Mouse (Mus musculus) 3134 (cell line): ENCODE results near the gene H2al1j.
"Not testable (repeated sequence)": the region's sequence is repeated elsewhere in the genome, so short reads cannot be mapped to it uniquely, and the experiment has no call there.

Experiments used
- DNase-seq: peaks from one replicate; pipeline ENCODE4 v3.0.0-alpha.2; 2011; ENCODE audit warnings: low spot score; ENCODE audit not compliant: insufficient read length; ENCODE audit errors: extremely low read depth

Gene H2al1j

DNA sequence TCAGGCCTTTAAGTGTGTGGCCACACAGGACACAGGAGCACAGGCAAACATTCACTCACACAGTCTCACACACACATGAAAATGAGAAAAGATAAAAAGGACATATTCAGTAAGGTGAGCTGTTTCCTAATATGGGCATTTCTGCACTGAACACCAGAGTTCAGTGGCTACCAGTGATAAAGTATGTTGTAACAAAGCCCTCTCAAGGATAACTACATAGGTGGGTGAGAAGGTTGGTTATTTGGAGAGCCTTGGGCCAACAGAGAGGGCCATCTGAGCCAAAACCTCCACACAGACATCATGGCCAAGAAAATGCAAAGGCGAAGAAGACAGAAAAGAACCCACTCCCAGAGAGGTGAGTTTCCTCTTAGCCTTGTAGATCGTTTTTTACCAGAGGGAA is at the start of gene H2al1j:
Gene H2al1j (plus strand): TSS at position 301 of the 400 bp plus-strand sequence.
- not testable (repeated sequence) for DNase-seq

- DNase-seq, result no peak
These were observed 46.9 kb upstream of the H2al1j start for GRCm38 (mm10) chrX:11280741-11281140.

DNA sequence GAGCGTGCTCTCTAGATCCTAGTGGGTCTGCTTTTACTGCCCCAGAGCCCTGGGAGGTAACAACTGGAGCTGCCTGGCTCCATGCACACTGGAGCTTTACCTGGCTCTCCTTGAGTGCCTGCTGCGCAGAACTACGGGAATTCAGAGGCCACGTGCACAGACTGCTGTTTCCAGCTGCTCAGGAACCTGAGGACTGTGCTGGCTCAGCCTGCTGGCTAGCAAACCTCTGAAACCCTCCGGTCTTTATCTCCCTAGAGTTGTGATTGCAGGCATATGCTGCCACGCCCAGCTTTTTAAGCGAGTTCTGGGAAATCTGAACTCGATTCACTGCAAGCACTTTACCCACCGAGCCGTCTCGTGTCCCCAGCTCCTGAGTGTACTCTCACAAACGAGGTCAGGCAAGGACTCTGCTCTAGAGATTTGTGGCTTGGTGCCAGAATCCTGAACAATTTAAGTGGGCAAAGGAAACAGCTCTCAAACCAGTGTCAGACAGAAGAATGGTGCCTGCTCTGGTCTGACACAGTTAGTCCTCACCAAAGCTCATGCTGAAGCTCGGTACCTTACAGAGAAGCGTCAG is 39.2 kb upstream of the H2al1j start:
- DNase-seq, result no peak

DNA sequence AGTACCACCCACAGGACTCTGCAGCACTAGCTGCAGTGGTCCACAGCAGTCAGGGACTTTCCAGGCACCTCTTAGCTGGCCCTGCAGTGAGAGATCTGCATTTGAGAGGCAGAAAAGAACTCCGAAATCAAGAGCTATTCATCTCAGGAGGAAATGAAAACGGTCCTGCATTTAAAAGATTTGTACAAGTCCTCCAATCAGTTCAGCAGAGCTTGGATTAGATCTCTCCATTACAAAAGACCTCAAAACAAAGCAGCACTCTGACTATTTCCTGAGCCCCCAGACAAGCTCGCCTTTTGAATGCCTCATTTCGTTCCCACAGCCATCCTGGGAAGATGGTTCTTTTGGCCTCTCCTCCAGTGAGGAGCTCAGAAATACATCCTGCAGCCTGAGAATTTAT is 38.4 kb upstream of the H2al1j start:
- no peak for DNase-seq

DNA sequence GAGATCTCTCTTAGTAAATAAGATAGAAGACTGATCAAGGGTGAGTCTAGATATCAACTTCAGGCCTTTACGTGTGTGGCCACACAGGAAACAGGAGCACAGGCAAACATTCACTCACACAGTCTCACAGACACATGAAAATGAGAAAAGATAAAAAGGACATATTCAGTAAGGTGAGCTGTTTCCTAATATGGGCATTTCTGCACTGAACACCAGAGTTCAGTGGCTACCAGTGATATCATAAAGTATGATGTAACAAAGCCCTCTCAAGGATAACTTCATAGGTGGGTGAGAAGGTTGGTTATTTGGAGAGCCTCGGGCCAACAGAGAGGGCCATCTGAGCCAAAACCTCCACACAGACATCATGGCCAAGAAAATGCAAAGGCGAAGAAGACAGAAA is 28.7 kb upstream of the H2al1j start, which contains the start of gene H2al1a:
Gene H2al1a (plus strand): TSS at position 301 of the 400 bp plus-strand sequence.
- not testable (repeated sequence) for DNase-seq

DNA sequence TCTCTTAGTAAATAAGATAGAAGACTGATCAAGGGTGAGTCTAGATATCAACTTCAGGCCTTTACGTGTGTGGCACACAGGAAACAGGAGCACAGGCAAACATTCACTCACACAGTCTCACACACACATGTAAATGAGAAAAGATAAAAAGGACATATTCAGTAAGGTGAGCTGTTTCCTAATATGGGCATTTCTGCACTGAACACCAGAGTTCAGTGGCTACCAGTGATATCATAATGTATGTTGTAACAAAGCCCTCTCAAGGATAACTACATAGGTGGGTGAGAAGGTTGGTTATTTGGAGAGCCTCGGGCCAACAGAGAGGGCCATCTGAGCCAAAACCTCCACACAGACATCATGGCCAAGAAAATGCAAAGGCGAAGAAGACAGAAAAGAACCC is 25.5 kb upstream of the H2al1j start, which contains the start of gene H2al1b:
Gene H2al1b (plus strand): TSS at position 301 of the 400 bp plus-strand sequence.
- not testable (repeated sequence) for DNase-seq

- not testable (repeated sequence) for DNase-seq
These were observed 22.3 kb upstream of the H2al1j start, which contains the start of gene H2al1c for GRCm38 (mm10) chrX:11305355-11305754. Gene H2al1c, plus strand, starts transcription at chrX:11305655.

DNA sequence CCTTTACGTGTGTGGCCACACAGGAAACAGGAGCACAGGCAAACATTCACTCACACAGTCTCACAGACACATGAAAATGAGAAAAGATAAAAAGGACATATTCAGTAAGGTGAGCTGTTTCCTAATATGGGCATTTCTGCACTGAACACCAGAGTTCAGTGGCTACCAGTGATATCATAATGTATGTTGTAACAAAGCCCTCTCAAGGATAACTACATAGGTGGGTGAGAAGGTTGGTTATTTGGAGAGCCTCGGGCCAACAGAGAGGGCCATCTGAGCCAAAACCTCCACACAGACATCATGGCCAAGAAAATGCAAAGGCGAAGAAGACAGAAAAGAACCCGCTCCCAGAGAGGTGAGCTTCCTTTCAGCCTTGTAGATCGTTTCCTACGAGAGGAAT is 19.1 kb upstream of the H2al1j start, which contains the start of gene H2al1d:
Gene H2al1d (plus strand): TSS at position 301 of the 400 bp plus-strand sequence.
- not testable (repeated sequence) for DNase-seq

GRCm38 (mm10) chrX:11311634-11312033 is 16.0 kb upstream of the H2al1j start, which contains the start of gene H2al1e:
Gene H2al1e, plus strand, starts transcription at chrX:11311934.
- DNase-seq, result not testable (repeated sequence)

- DNase-seq, result not testable (repeated sequence)
These were observed 12.8 kb upstream of the H2al1j start, which contains the start of gene H2al1f for GRCm38 (mm10) chrX:11314858-11315257. Gene H2al1f, plus strand, starts transcription at chrX:11315158.

GRCm38 (mm10) chrX:11317956-11318355 is 9.7 kb upstream of the H2al1j start, which contains the start of gene H2al1g:
Gene H2al1g, plus strand, starts transcription at chrX:11318256.
- not testable (repeated sequence) for DNase-seq

DNA sequence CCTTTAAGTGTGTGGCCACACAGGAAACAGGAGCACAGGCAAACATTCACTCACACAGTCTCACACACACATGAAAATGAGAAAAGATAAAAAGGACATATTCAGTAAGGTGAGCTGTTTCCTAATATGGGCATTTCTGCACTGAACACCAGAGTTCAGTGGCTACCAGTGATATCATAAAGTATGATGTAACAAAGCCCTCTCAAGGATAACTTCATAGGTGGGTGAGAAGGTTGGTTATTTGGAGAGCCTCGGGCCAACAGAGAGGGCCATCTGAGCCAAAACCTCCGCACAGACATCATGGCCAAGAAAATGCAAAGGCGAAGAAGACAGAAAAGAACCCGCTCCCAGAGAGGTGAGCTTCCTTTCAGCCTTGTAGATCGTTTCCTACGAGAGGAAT is 6.4 kb upstream of the H2al1j start, which contains the start of gene H2al1h:
Gene H2al1h (plus strand): TSS at position 301 of the 400 bp plus-strand sequence.
- not testable (repeated sequence) for DNase-seq

GRCm38 (mm10) chrX:11324359-11324758 is 3.3 kb upstream of the H2al1j start, which contains the start of gene H2al1i:
Gene H2al1i, plus strand, starts transcription at chrX:11324659.
- DNase-seq, result not testable (repeated sequence)

GRCm38 (mm10) chrX:11345762-11346161 is 18.1 kb downstream of the H2al1j start:
- DNase-seq, result no peak

DNA sequence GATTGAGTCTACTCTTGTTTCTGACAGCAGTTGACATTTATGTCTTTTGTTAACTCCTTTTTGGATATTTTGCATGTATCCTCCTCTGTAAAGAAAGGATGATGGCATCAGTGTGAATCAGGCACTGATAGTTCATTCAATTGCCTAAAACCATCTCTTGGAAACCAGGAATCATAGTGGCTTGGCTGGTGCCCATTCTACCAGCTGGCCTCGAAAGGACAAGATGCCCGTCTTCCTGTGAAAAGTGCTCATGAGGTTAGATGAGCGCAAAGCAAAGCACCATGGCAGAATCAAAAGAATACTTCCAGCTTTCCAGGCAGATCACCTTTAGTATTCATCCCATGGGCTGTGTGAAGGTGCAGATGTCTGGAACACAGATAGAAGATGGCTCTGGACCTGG is 19.1 kb downstream of the H2al1j start:
- DNase-seq, result no peak

DNA sequence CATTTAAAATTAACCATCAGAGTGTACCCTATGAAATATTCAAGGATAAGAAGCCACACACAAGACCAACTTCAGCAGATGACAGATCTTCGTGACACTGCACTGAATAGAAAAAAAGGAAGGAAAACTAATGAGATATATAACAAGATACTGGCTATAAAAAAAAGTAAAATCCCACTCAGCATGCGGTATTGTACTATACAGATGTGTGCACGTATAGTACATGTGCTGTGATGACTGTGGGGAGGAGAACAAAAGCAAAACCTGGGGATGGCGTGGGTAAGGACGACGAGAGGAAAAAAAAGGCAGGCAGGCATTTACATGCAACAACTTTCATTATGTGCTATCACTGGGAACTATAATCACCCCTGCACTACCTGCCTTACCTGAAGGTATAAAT is 33.2 kb downstream of the H2al1j start:
- no peak for DNase-seq

- DNase-seq, result no peak
These were observed 33.6 kb downstream of the H2al1j start for GRCm38 (mm10) chrX:11361261-11361660.

GRCm38 (mm10) chrX:11363890-11364289 is 36.3 kb downstream of the H2al1j start:
- no peak for DNase-seq

DNA sequence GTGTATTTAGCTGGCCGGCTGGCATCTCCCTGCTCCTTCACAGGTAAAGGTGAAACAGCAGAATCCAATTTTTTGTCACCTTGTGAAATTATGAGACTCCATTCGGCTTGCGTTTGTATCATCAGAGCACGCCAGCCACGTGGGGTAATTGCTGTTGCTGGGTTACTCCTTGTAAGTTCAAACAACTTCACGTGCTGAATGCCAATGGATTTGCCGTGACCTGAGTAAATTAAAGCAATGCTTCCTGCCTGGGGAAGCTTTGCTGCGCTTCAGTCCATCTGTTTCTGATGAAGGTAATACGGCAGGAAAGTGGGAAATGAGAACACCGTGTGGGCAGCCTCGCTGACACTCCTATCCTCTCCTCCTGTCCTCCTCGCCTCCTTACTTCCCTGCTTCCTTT is 37.5 kb downstream of the H2al1j start:
- DNase-seq, result no peak
